Mouse (Mus musculus) neural tube, embryonic 14.5 days (tissue): ENCODE data around the gene Tmcc1. TPM values are rescaled to one million over a fixed set of nuclear protein-coding genes. Genes with fewer than 3 reads are reported as not detected.

Source experiments
- ATAC-seq: fragments of 200-750 bp; cut with Nextera tagmentation; 2 replicates; pipeline ENCODE4 v1.8.0; 2017; ENCODE audit warnings: low read depth, mild to moderate bottlenecking, moderate TSS enrichment, moderate library complexity
- H3K27ac ChIP-seq: fragments of 300-500 bp; sonication (generic); 2 replicates; pipeline ENCODE4 v1.5.1; 2014; ENCODE audit warnings: low read depth, mild to moderate bottlenecking, control low read depth, low read length, moderate library complexity, mixed read lengths
- H3K27me3 ChIP-seq: fragments of 300-500 bp; sonication (generic); 2 replicates; pipeline ENCODE4 v1.6.1; 2014; ENCODE audit warnings: low read length; ENCODE audit not compliant: control insufficient read depth, insufficient read depth
- H3K36me3 ChIP-seq: fragments of 300-500 bp; sonication (generic); 2 replicates; pipeline ENCODE4 v1.6.1; 2014; ENCODE audit warnings: low read length, mixed read lengths; ENCODE audit not compliant: control insufficient read depth, insufficient read depth
- H3K4me1 ChIP-seq: fragments of 300-500 bp; sonication (generic); 2 replicates; pipeline ENCODE4 v1.6.1; 2014; ENCODE audit warnings: low read length; ENCODE audit not compliant: control insufficient read depth, insufficient read depth
- H3K4me2 ChIP-seq: fragments of 300-500 bp; sonication (generic); 2 replicates; pipeline ENCODE4 v1.6.1; 2014; ENCODE audit warnings: mild to moderate bottlenecking, low read depth, low read length, control low read depth
- H3K4me3 ChIP-seq: fragments of 300-500 bp; sonication (generic); 2 replicates; pipeline ENCODE4 v1.5.1; 2014; ENCODE audit warnings: low read depth, low read length, control low read depth, mixed read lengths
- H3K9ac ChIP-seq: fragments of 300-500 bp; sonication (generic); replicated peaks from 2 replicates; pipeline ENCODE4 v1.6.1; 2014; ENCODE audit warnings: low read depth, mild to moderate bottlenecking, control low read depth, low read length, mixed read lengths
- H3K9me3 ChIP-seq: fragments of 300-500 bp; sonication (generic); 2 replicates; pipeline ENCODE4 v1.6.1; 2016; ENCODE audit warnings: low read length; ENCODE audit not compliant: control insufficient read depth
- WGBS: fragments of 180-500 bp; shearing (Covaris S2); extraction: QIAGEN DNeasy Blood & Tissue Kit; methylation state at CpG from one replicate; pipeline ENCODE4 v1.1.7; 2014; 5-methylcytosine and 5-hydroxymethylcytosine counted together
- polyA plus RNA-seq: library from polyadenylated mRNA; unstranded; fragments of >200 nt; fragmentation: Nextera tagmentation; extraction: Ambion mirVana; gene quantifications from 2 replicates; pipeline ENCODE4 v1.2.1, GENCODE M21; 2014

Gene Tmcc1
- polyA plus RNA-seq, 1 experiment from 2014 or later: 27.2 TPM

GRCm38 (mm10) chr6:115991108-115991880, 202.0 kb downstream of the Tmcc1 start:
- Histone ChIP-seq H3K9me3 (no peaks in the 10 kb centered on the region), H3K27ac (no peak overlapping the region), H3K4me2 (peak overlapping the region; percentile 21; the same call in 1 of the 2 replicates), H3K9ac (no peak overlapping the region), H3K27me3 (peaks cover 23% of the 10 kb centered on the region), H3K36me3 (no peaks in the 10 kb centered on the region), H3K4me1 (peaks cover 24% of the 10 kb centered on the region), H3K4me3 (peak overlapping the region; percentile 16; the same call in 1 of the 2 replicates)
- no peak for ATAC-seq
- 26% methylated on average over 13 of the region's 13 CpGs for WGBS

GRCm38 (mm10) chr6:115990479-115990878, 202.8 kb downstream of the Tmcc1 start:
- no peaks in the 10 kb centered on the region for H3K9me3 ChIP-seq
- no peak overlapping the region for H3K4me3 ChIP-seq
- H3K4me1 ChIP-seq: peaks cover 28% of the 10 kb centered on the region
- WGBS: 88% methylated on average over 9 of the region's 9 CpGs
- H3K27ac ChIP-seq: no peak overlapping the region
- H3K9ac ChIP-seq: no peak overlapping the region
- no peak for ATAC-seq
- no peaks in the 10 kb centered on the region for H3K36me3 ChIP-seq
- peaks cover 23% of the 10 kb centered on the region for H3K27me3 ChIP-seq
- H3K4me2 ChIP-seq: no peak overlapping the region; the same call in 1 of the 2 replicates

GRCm38 (mm10) chr6:115990056-115990455, 203.2 kb downstream of the Tmcc1 start:
- no peak for ATAC-seq
- Histone ChIP-seq H3K4me3 (no peak overlapping the region), H3K9me3 (no peaks in the 10 kb centered on the region), H3K36me3 (no peaks in the 10 kb centered on the region), H3K4me1 (peaks cover 28% of the 10 kb centered on the region), H3K27me3 (peaks cover 23% of the 10 kb centered on the region), H3K27ac (no peak overlapping the region), H3K9ac (no peak overlapping the region), H3K4me2 (no peak overlapping the region)
- 85% methylated on average over 3 of the region's 3 CpGs for WGBS

GRCm38 (mm10) chr6:115989607-115990006, 203.7 kb downstream of the Tmcc1 start:
- H3K4me1 ChIP-seq: peaks cover 26% of the 10 kb centered on the region
- 54% methylated on average over 4 of the region's 4 CpGs for WGBS
- no peak overlapping the region for H3K4me3 ChIP-seq
- H3K4me2 ChIP-seq: no peak overlapping the region
- no peak overlapping the region for H3K9ac ChIP-seq
- no peak for ATAC-seq
- no peaks in the 10 kb centered on the region for H3K9me3 ChIP-seq
- no peak overlapping the region for H3K27ac ChIP-seq
- peaks cover 22% of the 10 kb centered on the region for H3K27me3 ChIP-seq
- no peaks in the 10 kb centered on the region for H3K36me3 ChIP-seq

- no peak for ATAC-seq
- H3K4me1 ChIP-seq: peaks cover 21% of the 10 kb centered on the region
- no peak overlapping the region for H3K4me2 ChIP-seq
- H3K4me3 ChIP-seq: no peak overlapping the region
- H3K9me3 ChIP-seq: no peaks in the 10 kb centered on the region
- H3K27me3 ChIP-seq: peaks cover 18% of the 10 kb centered on the region
- H3K9ac ChIP-seq: no peak overlapping the region
- no peaks in the 10 kb centered on the region for H3K36me3 ChIP-seq
- WGBS: 69% methylated on average over 5 of the region's 5 CpGs
- H3K27ac ChIP-seq: no peak overlapping the region
These were observed 204.3 kb downstream of the Tmcc1 start for GRCm38 (mm10) chr6:115989032-115989431.

GRCm38 (mm10) chr6:115987096-115987747, 206.1 kb downstream of the Tmcc1 start:
- H3K4me1 ChIP-seq: peaks cover 19% of the 10 kb centered on the region
- no peak overlapping the region; the same call in 1 of the 2 replicates for H3K9ac ChIP-seq
- no peak overlapping the region for H3K27ac ChIP-seq
- 40% methylated on average over 9 of the region's 9 CpGs for WGBS
- H3K4me2 ChIP-seq: no peak overlapping the region
- no peaks in the 10 kb centered on the region for H3K36me3 ChIP-seq
- no peaks in the 10 kb centered on the region for H3K27me3 ChIP-seq
- no peaks in the 10 kb centered on the region for H3K9me3 ChIP-seq
- ATAC-seq: peak; percentile 32; the same call in 1 of the 2 replicates
- no peak overlapping the region for H3K4me3 ChIP-seq

- WGBS: 51% methylated on average over 12 of the region's 12 CpGs
- no peaks in the 10 kb centered on the region for H3K27me3 ChIP-seq
- H3K36me3 ChIP-seq: no peaks in the 10 kb centered on the region
- H3K4me1 ChIP-seq: peaks cover 19% of the 10 kb centered on the region
- no peak overlapping the region for H3K4me2 ChIP-seq
- 0 out of 2 replicates have a peak, but pooled peaks have one; percentile 18 for ATAC-seq
- H3K4me3 ChIP-seq: no peak overlapping the region
- no peaks in the 10 kb centered on the region for H3K9me3 ChIP-seq
- H3K27ac ChIP-seq: no peak overlapping the region; the same call in 1 of the 2 replicates
- no peak overlapping the region for H3K9ac ChIP-seq
These were observed 206.7 kb downstream of the Tmcc1 start for GRCm38 (mm10) chr6:115986472-115987095.

- H3K27ac ChIP-seq: no peak overlapping the region
- peaks cover 19% of the 10 kb centered on the region for H3K4me1 ChIP-seq
- no peaks in the 10 kb centered on the region for H3K27me3 ChIP-seq
- 66% methylated on average over 9 of the region's 9 CpGs for WGBS
- no peak overlapping the region for H3K4me2 ChIP-seq
- ATAC-seq: no peak
- H3K4me3 ChIP-seq: no peak overlapping the region
- H3K9me3 ChIP-seq: no peaks in the 10 kb centered on the region
- no peak overlapping the region for H3K9ac ChIP-seq
- H3K36me3 ChIP-seq: no peaks in the 10 kb centered on the region
These were observed 207.7 kb downstream of the Tmcc1 start for GRCm38 (mm10) chr6:115985622-115986021.

GRCm38 (mm10) chr6:115984580-115984979, 208.7 kb downstream of the Tmcc1 start:
- Histone ChIP-seq H3K27me3 (no peaks in the 10 kb centered on the region), H3K4me2 (no peak overlapping the region), H3K36me3 (no peaks in the 10 kb centered on the region), H3K4me1 (peaks cover 19% of the 10 kb centered on the region), H3K27ac (no peak overlapping the region), H3K9ac (0 out of 2 replicates have a peak overlapping the region, but pooled peaks have one; percentile 16), H3K4me3 (no peak overlapping the region), H3K9me3 (no peaks in the 10 kb centered on the region)
- ATAC-seq: no peak
- 48% methylated on average over 7 of the region's 7 CpGs for WGBS
